In the genomic region with DNA sequence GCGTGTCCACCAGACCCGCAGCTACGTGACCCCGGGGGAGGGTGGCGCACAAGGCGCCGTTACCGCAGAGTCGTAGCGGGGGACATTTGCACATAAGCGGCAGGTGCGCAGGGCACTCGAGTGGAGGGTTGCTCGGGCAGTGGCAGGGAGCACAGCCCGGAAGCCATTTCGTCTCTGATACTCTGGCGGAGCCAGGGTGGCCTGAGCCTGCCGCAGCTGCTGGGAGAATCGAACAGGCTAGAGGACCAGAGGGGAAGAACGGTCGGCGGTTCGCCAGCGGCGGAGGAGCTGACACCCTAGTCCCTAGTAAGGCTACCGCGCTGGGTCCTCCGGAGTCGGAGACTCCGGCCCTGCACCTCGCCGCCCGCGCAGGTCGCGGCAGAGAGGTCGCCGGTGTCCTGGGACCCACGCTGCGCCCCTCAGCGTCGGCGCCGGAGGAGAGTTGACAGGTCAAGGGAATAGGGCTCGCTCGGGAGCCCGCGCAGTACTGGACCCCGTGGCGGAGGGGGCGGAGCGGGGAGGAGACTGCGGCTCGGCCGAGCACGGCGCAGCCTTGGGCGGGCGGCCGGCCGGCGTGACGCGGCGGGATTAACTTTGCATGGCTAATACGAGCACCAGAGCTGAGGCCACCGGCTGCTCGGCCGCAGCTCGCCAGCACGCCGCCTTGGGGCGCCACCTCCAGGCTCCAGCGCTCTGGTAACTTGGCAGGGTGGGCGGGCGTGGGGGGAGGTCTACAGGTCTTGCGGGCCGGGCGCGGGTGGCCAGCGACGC, we compare ENCODE assay signal across 8 mouse cellular contexts. TPM values are rescaled to one million over a fixed set of nuclear protein-coding genes. Genes with fewer than 3 reads are reported as not detected.
DNase-seq lines count a peak whose midpoint lies in the region; ATAC-seq and TF ChIP-seq lines count a peak whose summit lies in the region.

No protein-coding gene starts in this region.

- H3K4me1 ChIP-seq in ES-E14 (ENCODE audit: control insufficient read depth in 2 of 2, insufficient read depth in 2 of 2, low read length in 2 of 2, poor library complexity in 1 of 2), result no peaks in the 10 kb centered on the region
- H3K4me1 ChIP-seq in hindbrain, embryonic 13.5 days (replicated peaks), result peaks cover 22% of the 10 kb centered on the region
- H3K4me1 ChIP-seq in lung, postnatal 0 days (ENCODE audit: insufficient read depth, low read depth, low read length), result 0 out of 2 replicates have a peak, but pooled peaks cover 6% of the 10 kb centered on the region

- H3K4me3 ChIP-seq in ES-E14 (ENCODE audit: insufficient read depth in 1 of 2, low read depth in 1 of 2, low read length in 2 of 2, poor library complexity in 1 of 2, severe bottlenecking in 1 of 2), result peak overlapping the region; percentile 77 to 82
- H3K4me3 ChIP-seq in hindbrain, embryonic 13.5 days, result peak overlapping the region; percentile 77
- H3K4me3 ChIP-seq in lung, postnatal 0 days (ENCODE audit: low read depth, low read length), result peak overlapping the region; percentile 62

- H3K36me3 ChIP-seq in ES-E14 (ENCODE audit: control insufficient read depth, insufficient read depth, low read length, poor library complexity, severe bottlenecking), result no peaks in the 10 kb centered on the region
- no peaks in the 10 kb centered on the region for H3K36me3 ChIP-seq in hindbrain, embryonic 13.5 days
- H3K36me3 ChIP-seq in lung, postnatal 0 days (ENCODE audit: insufficient read depth, low read length), result no peaks in the 10 kb centered on the region

- peak; percentile 95 for ATAC-seq in hindbrain, embryonic 13.5 days (ENCODE audit: low FRiP score)
- ATAC-seq in lung, postnatal 0 days, result peak; percentile 95

- WGBS in hindbrain, embryonic 13.5 days, result under 1% methylated on average over 82 of the region's 82 CpGs
- WGBS in lung, postnatal 0 days, result 1% methylated on average over 70 of the region's 82 CpGs

- H3K27ac ChIP-seq in ES-E14 (ENCODE audit: insufficient read depth, low read depth, low read length, poor library complexity, severe bottlenecking), result no peak overlapping the region
- H3K27ac ChIP-seq in hindbrain, embryonic 13.5 days, result no peak overlapping the region
- H3K27ac ChIP-seq in lung, postnatal 0 days (ENCODE audit: low read length), result peak overlapping the region; percentile 15; the same call in 1 of the 2 replicates

- no peaks in the 10 kb centered on the region for H3K9me3 ChIP-seq in ES-E14 (ENCODE audit: control insufficient read depth, insufficient read depth, low read depth, low read length)
- no peaks in the 10 kb centered on the region for H3K9me3 ChIP-seq in hindbrain, embryonic 13.5 days
- no peaks in the 10 kb centered on the region for H3K9me3 ChIP-seq in lung, postnatal 0 days (ENCODE audit: low read length)

- no peak for TF ChIP-seq EP300 in lung, postnatal 0 days (IDR thresholded peaks at IDR 0.05)

- peak overlapping the region; percentile 69 for H3K9ac ChIP-seq in ES-E14 (ENCODE audit: insufficient read depth, low read depth, low read length, poor library complexity, severe bottlenecking)
- H3K9ac ChIP-seq in hindbrain, embryonic 13.5 days, result peak overlapping the region; percentile 80
- H3K9ac ChIP-seq in lung, postnatal 0 days (replicated peaks; ENCODE audit: low read depth), result peak overlapping the region; percentile 36

- in situ Hi-C loops in ES-E14 (cut with MboI; ENCODE audit: low sequenced_read_pairs in 2 of 2, unreplicated experiment in 2 of 2), result no loop called here

- no peak for DNase-seq in ES-E14 (ENCODE audit: low read depth, low spot score)
- peak; percentile 76 for DNase-seq in cerebellum, adult 9-11 months
- peak; percentile 58 to 63 for DNase-seq in frontal cortex, postnatal 25 days (ENCODE audit: low spot score in 2 of 2)
- DNase-seq in layer of hippocampus, postnatal 14 days (ENCODE audit: low spot score in 2 of 2), result peak; percentile 69 to 74
- DNase-seq in lung, postnatal 0 days (ENCODE audit: low spot score), result peak; percentile 77
- DNase-seq in ovary, postnatal 10 days (ENCODE audit: low spot score), result peak; percentile 51
- DNase-seq in thymus, postnatal 0 days (ENCODE audit: low spot score), result peak; percentile 55

- TF ChIP-seq CTCF in lung, postnatal 0 days (IDR thresholded peaks at IDR 0.05), result peak; percentile 50

- peak overlapping the region; percentile 99 for H3K4me2 ChIP-seq in hindbrain, embryonic 13.5 days
- H3K4me2 ChIP-seq in lung, postnatal 0 days (replicated peaks; ENCODE audit: low read depth, low read length), result peak overlapping the region; percentile 98

- peaks cover 36% of the 10 kb centered on the region for H3K27me3 ChIP-seq in hindbrain, embryonic 13.5 days
- H3K27me3 ChIP-seq in lung, postnatal 0 days (replicated peaks; ENCODE audit: insufficient read depth, low read length), result 0 out of 2 replicates have a peak, but pooled peaks cover 4% of the 10 kb centered on the region

TF ChIP-seq in ES-E14, 5 proteins besides CTCF, POLR2A, EP300 and RAD21:
- TF ChIP-seq ZNF384 (IDR thresholded peaks at IDR 0.05; ENCODE audit: low read depth, low read length), result no peak
- TF ChIP-seq CHD2 (IDR thresholded peaks at IDR 0.05; ENCODE audit: low read depth, low read length), result no peak
- TF ChIP-seq ZC3H11A (IDR thresholded peaks at IDR 0.05; ENCODE audit: borderline replicate concordance, low read depth, low read length), result no peak
- TF ChIP-seq MAFK (IDR thresholded peaks at IDR 0.05; ENCODE audit: insufficient read depth, low read depth, low read length), result no peak
- TF ChIP-seq HCFC1 (IDR thresholded peaks at IDR 0.05; ENCODE audit: borderline replicate concordance, insufficient read depth, low read length), result 0 out of 2 replicates have a peak, but pooled peaks have one; percentile 18

RNA-seq across cellular contexts. Expression of gene Thrb, which starts 0.5 kb away (rescaled TPM):
- 0.42 and 0.76 TPM in 2 replicates for total RNA-seq in ES-E14 (2012; rRNA removed)
- polyA plus RNA-seq in hindbrain, embryonic 13.5 days (2015; fragmentation: Nextera tagmentation; extraction: Ambion mirVana), result 0.69 and 0.92 TPM in 2 replicates
- 10 to 100 TPM; 29.3 to 40.4 TPM for total RNA-seq in layer of hippocampus, postnatal 14 days (2021)
- 2.8 and 3.3 TPM in 2 replicates for polyA plus RNA-seq in lung, postnatal 0 days (2015; fragmentation: Nextera tagmentation; extraction: Ambion mirVana)
- 0.75 and 0.77 TPM in 2 replicates for polyA plus RNA-seq in thymus, postnatal 0 days (2015; fragmentation: Nextera tagmentation; extraction: Ambion mirVana)
